Mouse (Mus musculus) heart, adult 18-20 months (tissue): ENCODE results near the gene Fam155a. TPM values are rescaled to one million over a fixed set of nuclear protein-coding genes. Genes with fewer than 3 reads are reported as not detected.

Source experiments
- DNase-seq, 2 experiments: peaks; one replicate each; pipeline ENCODE4 v3.0.0; 2021 to 2022; ENCODE audit warnings: mixed read lengths in 1 of 2
- total RNA-seq, 2 experiments: library from RNA; stranded (reverse); gene quantifications; 2 replicates each; pipeline ENCODE4 v1.2.3; 2021

Gene Fam155a
- total RNA-seq, 2 experiments from 2014 or later, result not detected

GRCm38 (mm10) chr8:9264378-9264777 is 506.6 kb downstream of the Fam155a start:
- DNase-seq, result no peak

GRCm38 (mm10) chr8:9261527-9261926 is 509.4 kb downstream of the Fam155a start:
- DNase-seq, result no peak

GRCm38 (mm10) chr8:9255316-9255715 is 515.6 kb downstream of the Fam155a start:
- DNase-seq, result no peak

GRCm38 (mm10) chr8:9252991-9253390 is 518.0 kb downstream of the Fam155a start:
- no peak for DNase-seq

GRCm38 (mm10) chr8:9248109-9248821 is 522.7 kb downstream of the Fam155a start:
- DNase-seq, result no peak

- DNase-seq, result peak; percentile 15 to 22
These were observed 525.0 kb downstream of the Fam155a start for GRCm38 (mm10) chr8:9245994-9246393.

- no peak for DNase-seq
These were observed 530.0 kb downstream of the Fam155a start for GRCm38 (mm10) chr8:9240996-9241395.

- no peak for DNase-seq
These were observed 531.2 kb downstream of the Fam155a start for GRCm38 (mm10) chr8:9239741-9240140.

- no peak for DNase-seq
These were observed 532.0 kb downstream of the Fam155a start for GRCm38 (mm10) chr8:9238974-9239373.

GRCm38 (mm10) chr8:9233326-9233919 is 537.5 kb downstream of the Fam155a start:
- peak; percentile 62 to 92 for DNase-seq

GRCm38 (mm10) chr8:9227779-9228464 is 543.0 kb downstream of the Fam155a start:
- peak; percentile 20 to 41 for DNase-seq

- DNase-seq, result no peak
These were observed 544.2 kb downstream of the Fam155a start for GRCm38 (mm10) chr8:9226767-9227166.

- no peak for DNase-seq
These were observed 559.2 kb downstream of the Fam155a start for GRCm38 (mm10) chr8:9211751-9212150.

GRCm38 (mm10) chr8:9207505-9208051 is 563.4 kb downstream of the Fam155a start:
- no peak for DNase-seq

- DNase-seq, result no peak
These were observed 566.5 kb downstream of the Fam155a start for GRCm38 (mm10) chr8:9204345-9205067.

GRCm38 (mm10) chr8:9200099-9200498 is 570.9 kb downstream of the Fam155a start:
- DNase-seq, result no peak

- DNase-seq, result no peak
These were observed 579.3 kb downstream of the Fam155a start for GRCm38 (mm10) chr8:9191682-9192081.

- no peak for DNase-seq
These were observed 582.3 kb downstream of the Fam155a start for GRCm38 (mm10) chr8:9188616-9189015.

GRCm38 (mm10) chr8:9185200-9185599 is 585.8 kb downstream of the Fam155a start:
- no peak for DNase-seq

GRCm38 (mm10) chr8:9182461-9182860 is 588.5 kb downstream of the Fam155a start:
- DNase-seq, result no peak

GRCm38 (mm10) chr8:9180686-9181315 is 590.2 kb downstream of the Fam155a start:
- no peak for DNase-seq

GRCm38 (mm10) chr8:9176974-9177373 is 594.0 kb downstream of the Fam155a start:
- no peak for DNase-seq
